Mouse (Mus musculus) layer of hippocampus, postnatal 36 days (tissue): Measurements from ENCODE around the gene Zfp526. TPM values are rescaled to one million over a fixed set of nuclear protein-coding genes. Genes with fewer than 3 reads are reported as not detected.
A peak's percentile ranks its signal among the peaks of the same experiment; 100 is the strongest.
"Not testable (repeated sequence)": the region's sequence is repeated elsewhere in the genome, so short reads cannot be mapped to it uniquely, and the experiment has no call there.

Experiments
- DNase-seq, 2 experiments: peaks; one replicate each; pipeline ENCODE4 v3.0.0; 2022
- total RNA-seq, 2 experiments: library from RNA; stranded (reverse); gene quantifications; 2 replicates each; pipeline ENCODE4 v1.2.3; 2021

Gene Zfp526
- total RNA-seq, 2 experiments from 2014 or later, result 11.6 to 12.5 TPM

- peak; percentile 73 for DNase-seq
These were observed 19.8 kb downstream of the Zfp526 start for GRCm38 (mm10) chr7:25241062-25241461.

- no peak for DNase-seq
These were observed 22.1 kb downstream of the Zfp526 start for GRCm38 (mm10) chr7:25243361-25243760.

- no peak for DNase-seq
These were observed 23.5 kb downstream of the Zfp526 start for GRCm38 (mm10) chr7:25244562-25245369.

- peak; percentile 80 to 81 for DNase-seq
These were observed 25.0 kb downstream of the Zfp526 start for GRCm38 (mm10) chr7:25246079-25246758.

GRCm38 (mm10) chr7:25246759-25247137, 25.5 kb downstream of the Zfp526 start:
- no peak for DNase-seq

- peak in 1 of 2 experiments; percentile 31 for DNase-seq
These were observed 26.3 kb downstream of the Zfp526 start for GRCm38 (mm10) chr7:25247498-25247897.

GRCm38 (mm10) chr7:25248018-25248647, 26.9 kb downstream of the Zfp526 start:
- DNase-seq, result peak; percentile 78 to 79

- DNase-seq, result peak in 1 of 2 experiments; percentile 55
These were observed 27.7 kb downstream of the Zfp526 start for GRCm38 (mm10) chr7:25248846-25249313.

GRCm38 (mm10) chr7:25249314-25250140, 28.3 kb downstream of the Zfp526 start:
- peak; percentile 24 to 72 for DNase-seq

GRCm38 (mm10) chr7:25250141-25250972, 29.1 kb downstream of the Zfp526 start, which contains the start of gene Erf:
Erf (minus strand) TSS chr7:25250761.
- peak; percentile 93 to 96 for DNase-seq

GRCm38 (mm10) chr7:25251071-25251791, 30.0 kb downstream of the Zfp526 start:
- DNase-seq, result peak in 1 of 2 experiments; percentile 50

GRCm38 (mm10) chr7:25251822-25252221, 30.6 kb downstream of the Zfp526 start:
- DNase-seq, result peak in 1 of 2 experiments; percentile 35

- DNase-seq, result no peak
These were observed 40.7 kb downstream of the Zfp526 start for GRCm38 (mm10) chr7:25261896-25262295.

- DNase-seq, result no peak
These were observed 43.0 kb downstream of the Zfp526 start for GRCm38 (mm10) chr7:25263968-25264870.

GRCm38 (mm10) chr7:25265743-25266142, 44.5 kb downstream of the Zfp526 start:
- DNase-seq, result not testable (repeated sequence)

GRCm38 (mm10) chr7:25266180-25266962, 45.1 kb downstream of the Zfp526 start:
- no peak for DNase-seq

GRCm38 (mm10) chr7:25267301-25267750, 46.1 kb downstream of the Zfp526 start, which contains the start of gene Cic:
Cic (plus strand) TSS chr7:25267704.
- DNase-seq, result peak; percentile 99
